Mouse (Mus musculus) CH12.LX (cell line): ENCODE results near the gene Shisa8. TPM values are rescaled to one million over a fixed set of nuclear protein-coding genes. Genes with fewer than 3 reads are reported as not detected.

Experiments
- DNase-seq: peaks from one replicate; pipeline ENCODE4 v3.0.0-alpha.2; 2013; ENCODE audit errors: extremely low read depth
- H3K27ac ChIP-seq: 2 replicates; pipeline ENCODE4 v1.5.1; 2012; ENCODE audit warnings: low read depth, mild to moderate bottlenecking, control low read depth, moderate library complexity; ENCODE audit not compliant: insufficient read depth
- H3K27me3 ChIP-seq: replicated peaks from 2 replicates; pipeline ENCODE3; 2012; ENCODE audit warnings: inconsistent platforms
- H3K36me3 ChIP-seq, 2 experiments: replicated peaks in 1 of 2; 2 replicates each; pipeline versions ENCODE3 to v1.6.1; 2012; ENCODE audit warnings: inconsistent platforms in 1 of 2, low read length in 1 of 2, mild to moderate bottlenecking in 1 of 2, mixed read lengths in 1 of 2, moderate library complexity in 1 of 2; ENCODE audit not compliant: control insufficient read depth in 1 of 2, insufficient read depth in 1 of 2
- H3K4me1 ChIP-seq, 2 experiments: 2 replicates each; pipeline ENCODE4 v1.6.1; 2012; ENCODE audit warnings: inconsistent platforms in 1 of 2, moderate library complexity in 1 of 2; ENCODE audit not compliant: insufficient read depth in 2 of 2, control insufficient read depth in 1 of 2
- H3K4me2 ChIP-seq: 2 replicates; pipeline ENCODE4 v1.6.1; 2012; ENCODE audit warnings: low read depth, mild to moderate bottlenecking, control low read depth; ENCODE audit not compliant: poor library complexity, insufficient read depth, severe bottlenecking
- H3K4me3 ChIP-seq, 3 experiments: fragments of 150-350 bp in 1 of 3; sonication (generic) in 1 of 3; replicated peaks in 1 of 3; 2 replicates each; pipeline versions ENCODE3 to v1.5.1; 2011 to 2012; ENCODE audit warnings: low read depth in 2 of 3, low read length in 2 of 3, mild to moderate bottlenecking in 2 of 3, moderate library complexity in 2 of 3, control low read depth in 1 of 3, improper control_type of control experiment in 1 of 3, inconsistent platforms in 1 of 3, mixed read lengths in 1 of 3; ENCODE audit not compliant: poor library complexity in 1 of 3
- H3K79me2 ChIP-seq: replicated peaks from 2 replicates; pipeline ENCODE4 v1.6.1; 2012; ENCODE audit warnings: mild to moderate bottlenecking, moderate library complexity; ENCODE audit not compliant: control insufficient read depth, poor library complexity, insufficient read depth, severe bottlenecking; ENCODE audit errors: extremely low read depth
- H3K9ac ChIP-seq: 2 replicates; pipeline ENCODE4 v1.6.1; 2012; ENCODE audit warnings: low read depth, mild to moderate bottlenecking, control low read depth, moderate library complexity; ENCODE audit not compliant: insufficient read depth
- H3K9me3 ChIP-seq: replicated peaks from 2 replicates; pipeline ENCODE3; 2012; ENCODE audit warnings: low read length, inconsistent platforms, mixed read lengths
- BHLHE40 ChIP-seq: IDR thresholded peaks from 2 replicates; pipeline ENCODE4 v1.6.1; 2011; ENCODE audit warnings: mild to moderate bottlenecking, low read depth, low read length, improper control_type of control experiment
- CHD1 ChIP-seq: IDR thresholded peaks from 2 replicates; pipeline ENCODE4 v1.6.1; 2012; ENCODE audit warnings: low read depth, low read length, improper control_type of control experiment, inconsistent platforms
- CHD2 ChIP-seq: IDR thresholded peaks from 2 replicates; pipeline ENCODE4 v1.6.1; 2011; ENCODE audit warnings: low read length, improper control_type of control experiment
- CTCF ChIP-seq, 2 experiments: IDR thresholded peaks in 1 of 2; conservative IDR thresholded peaks in 1 of 2; 2 replicates each; pipeline ENCODE4 v1.5.1; 2011 to 2012; ENCODE audit warnings: low read depth in 2 of 2, low read length in 2 of 2, improper control_type of control experiment in 1 of 2, inconsistent platforms in 1 of 2, mild to moderate bottlenecking in 1 of 2, moderate library complexity in 1 of 2
- E2F4 ChIP-seq: IDR thresholded peaks from 2 replicates; pipeline ENCODE4 v1.6.1; 2011; ENCODE audit warnings: low read depth, low read length, improper control_type of control experiment; ENCODE audit not compliant: insufficient replicate concordance
- ELF1 ChIP-seq: IDR thresholded peaks from 2 replicates; pipeline ENCODE4 v1.6.1; 2014; ENCODE audit warnings: low read depth, mild to moderate bottlenecking, inconsistent platforms, low read length, improper control_type of control experiment
- ETS1 ChIP-seq: conservative IDR thresholded peaks from 2 replicates; pipeline ENCODE4 v1.6.1; 2012; ENCODE audit warnings: low read depth, mild to moderate bottlenecking, inconsistent platforms, low read length, improper control_type of control experiment, moderate library complexity
- HCFC1 ChIP-seq: IDR thresholded peaks from 2 replicates; pipeline ENCODE4 v1.6.1; 2012; ENCODE audit warnings: low read depth, mild to moderate bottlenecking, inconsistent platforms, low read length, improper control_type of control experiment
- JUN ChIP-seq: IDR thresholded peaks from 2 replicates; pipeline ENCODE4 v1.6.1; 2011; ENCODE audit warnings: low read depth, mild to moderate bottlenecking, low read length, improper control_type of control experiment, moderate library complexity; ENCODE audit not compliant: insufficient read depth
- KAT2A ChIP-seq: IDR thresholded peaks from 2 replicates; pipeline ENCODE4 v1.6.1; 2012; ENCODE audit warnings: low read length, improper control_type of control experiment, inconsistent platforms; ENCODE audit not compliant: insufficient replicate concordance
- MAFK ChIP-seq: IDR thresholded peaks from 2 replicates; pipeline ENCODE4 v1.6.1; 2011; ENCODE audit warnings: low read length, improper control_type of control experiment; ENCODE audit not compliant: insufficient replicate concordance
- MAX ChIP-seq: IDR thresholded peaks from 2 replicates; pipeline ENCODE4 v1.6.1; 2011; ENCODE audit warnings: low read length, improper control_type of control experiment
- MAZ ChIP-seq: IDR thresholded peaks from 2 replicates; pipeline ENCODE4 v1.6.1; 2012; ENCODE audit warnings: low read depth, mild to moderate bottlenecking, inconsistent platforms, low read length, improper control_type of control experiment, moderate library complexity
- MEF2A ChIP-seq: IDR thresholded peaks from 2 replicates; pipeline ENCODE4 v1.6.1; 2014; ENCODE audit warnings: low read depth, mild to moderate bottlenecking, inconsistent platforms, low read length, improper control_type of control experiment, borderline replicate concordance
- MYC ChIP-seq: IDR thresholded peaks from 2 replicates; pipeline ENCODE4 v1.6.1; 2011; ENCODE audit warnings: low read depth, mild to moderate bottlenecking, improper control_type of control experiment, low read length
- NRF1 ChIP-seq: IDR thresholded peaks from 2 replicates; pipeline ENCODE4 v1.6.1; 2014; ENCODE audit warnings: low read depth, mild to moderate bottlenecking, inconsistent platforms, low read length, improper control_type of control experiment, moderate library complexity
- POLR2A ChIP-seq: IDR thresholded peaks from 2 replicates; pipeline ENCODE4 v1.6.1; 2011; ENCODE audit warnings: low read depth, mild to moderate bottlenecking, improper control_type of control experiment, low read length
- POLR2AphosphoS2 ChIP-seq: IDR thresholded peaks from 2 replicates; pipeline ENCODE4 v1.6.1; 2011; ENCODE audit warnings: low read depth, low read length, improper control_type of control experiment
- RCOR1 ChIP-seq: conservative IDR thresholded peaks from 2 replicates; pipeline ENCODE4 v1.6.1; 2012; ENCODE audit warnings: low read depth, mild to moderate bottlenecking, inconsistent platforms, low read length, improper control_type of control experiment
- SIN3A ChIP-seq: IDR thresholded peaks from 2 replicates; pipeline ENCODE4 v1.6.1; 2012; ENCODE audit warnings: low read length, improper control_type of control experiment, inconsistent platforms
- TBP ChIP-seq: conservative IDR thresholded peaks from 2 replicates; pipeline ENCODE4 v1.6.1; 2011; ENCODE audit warnings: low read depth, low read length, improper control_type of control experiment
- UBTF ChIP-seq: IDR thresholded peaks from 2 replicates; pipeline ENCODE4 v1.6.1; 2012; ENCODE audit warnings: low read depth, mild to moderate bottlenecking, inconsistent platforms, low read length, improper control_type of control experiment, moderate library complexity
- USF1 ChIP-seq: IDR thresholded peaks from 2 replicates; pipeline ENCODE4 v1.6.1; 2014; ENCODE audit warnings: low read depth, mild to moderate bottlenecking, inconsistent platforms, low read length, improper control_type of control experiment
- USF2 ChIP-seq: conservative IDR thresholded peaks from 2 replicates; pipeline ENCODE4 v1.6.1; 2011; ENCODE audit warnings: low read depth, low read length, improper control_type of control experiment
- ZMIZ1 ChIP-seq: IDR thresholded peaks from 2 replicates; pipeline ENCODE4 v1.6.1; 2012; ENCODE audit warnings: low read depth, mild to moderate bottlenecking, inconsistent platforms, low read length, improper control_type of control experiment
- ZNF384 ChIP-seq: IDR thresholded peaks from 2 replicates; pipeline ENCODE4 v1.6.1; 2012; ENCODE audit warnings: low read depth, low read length, improper control_type of control experiment, inconsistent platforms
- dilution Hi-C: fragments of 300-500 bp; cut with MboI; formaldehyde crosslinking; loops from 2 replicates; pipeline ENCODE4 v1.14.3; 2020; ENCODE audit warnings: low sequenced_read_pairs; ENCODE audit not compliant: extremely low pct_unique_long_range_greater_than_20kb, extremely low pct_ligation_motif_present
- in situ Hi-C: fragments of 300-500 bp; cut with MboI; formaldehyde crosslinking; loops from 3 replicates; pipeline ENCODE4 v1.14.3; 2019; ENCODE audit warnings: low sequenced_read_pairs, low pct_ligation_motif_present, low pct_unique_long_range_greater_than_20kb, mixed read lengths
- polyA plus RNA-seq: library from polyadenylated mRNA; unstranded; fragments of >175 nt; gene quantifications from 2 replicates; pipeline ENCODE4 v1.2.1, GENCODE M21; 2012; ENCODE audit warnings: low read depth; ENCODE audit not compliant: insufficient read length
- total RNA-seq, 2 experiments: library from RNA; depleted of rRNA; stranded (reverse); fragments of 300-350 nt in 1 of 2; fragments of >200 nt in 1 of 2; gene quantifications; 2 replicates each; pipeline ENCODE4 v1.2.3; 2012 to 2014

Shisa8 gene
- total and polyA plus RNA-seq, 3 experiments = 83.4 to 159 (median 103) TPM

DNA sequence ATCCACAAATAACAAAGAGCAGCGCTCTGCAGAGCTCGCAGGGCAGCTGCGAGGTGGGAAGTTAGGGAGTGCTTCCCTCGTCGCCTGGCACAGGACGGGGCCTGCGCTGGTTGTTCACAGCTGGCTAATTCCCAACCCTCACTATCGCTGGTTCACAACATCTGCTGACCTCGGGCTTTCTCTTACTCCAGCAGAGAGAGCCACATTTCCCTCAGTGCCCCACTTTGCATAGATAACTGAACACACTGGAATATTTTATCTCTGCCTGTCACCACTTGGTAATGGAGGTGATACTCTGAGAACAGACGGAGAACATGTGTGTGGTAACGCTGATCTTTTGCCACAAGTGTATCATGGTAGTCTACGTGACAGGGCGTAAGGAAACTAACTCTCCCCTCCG is 26.5 kb downstream of the Shisa8 start:
- H3K79me2 ChIP-seq = peaks cover 5% of the 10 kb centered on the region
- dilution Hi-C loops (no loop called here), in situ Hi-C loops (no loop called here)
- H3K36me3 ChIP-seq = peaks cover 82 to 99% of the 10 kb centered on the region in 2 experiments
- peaks cover 23% of the 10 kb centered on the region for H3K9me3 ChIP-seq
- H3K4me3 ChIP-seq = no peak overlapping the region
- H3K4me2 ChIP-seq = no peak overlapping the region
- no peaks in the 10 kb centered on the region for H3K27me3 ChIP-seq
- TF ChIP-seq MAZ (no peak), USF1 (no peak), SIN3A (no peak), ETS1 (no peak), MEF2A (no peak), POLR2A (no peak), ZNF384 (no peak), USF2 (no peak), BHLHE40 (no peak), UBTF (no peak), KAT2A (no peak), JUN (no peak), ZMIZ1 (no peak), ELF1 (no peak), MYC (no peak), MAFK (no peak), HCFC1 (no peak), CHD1 (no peak)
- TF ChIP-seq, all 38 proteins: peak for 0
- DNase-seq = no peak
- Histone ChIP-seq H3K27ac (no peak overlapping the region), H3K9ac (no peak overlapping the region), H3K4me1 (no peaks in the 10 kb centered on the region)

DNA sequence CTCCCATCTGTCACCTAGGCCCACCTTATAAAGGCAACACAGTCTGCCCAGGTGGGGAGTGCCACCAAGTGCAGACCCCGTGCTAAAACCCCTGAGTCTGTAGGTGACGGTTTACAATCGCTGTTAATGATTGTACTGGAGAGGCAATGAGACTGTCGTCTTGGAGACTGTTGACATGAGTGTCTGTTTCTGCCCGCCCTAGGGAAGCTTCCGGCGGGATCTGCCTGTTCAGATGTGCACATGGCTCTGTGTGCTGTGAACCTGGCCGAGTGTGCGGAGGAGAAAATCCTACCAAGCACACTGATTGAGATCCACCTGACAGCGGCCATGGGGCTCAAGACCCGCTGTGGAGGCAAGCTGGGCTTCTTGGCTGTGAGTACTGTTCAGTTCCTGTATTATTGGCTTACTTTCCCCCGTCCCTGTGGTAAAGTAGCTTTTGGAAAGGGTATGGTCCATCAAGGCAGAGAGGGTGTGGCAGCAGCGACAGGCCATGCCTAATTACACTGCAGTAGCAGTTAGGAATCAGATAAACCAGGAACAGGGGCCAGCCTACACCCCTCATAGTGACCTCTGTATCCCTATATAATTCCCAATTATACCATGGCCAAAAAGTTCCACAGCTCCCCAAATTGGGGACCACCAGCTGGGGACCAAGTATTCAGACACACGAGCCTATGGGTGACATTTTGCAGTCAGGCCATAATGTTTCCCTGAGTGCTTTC is 27.4 kb downstream of the Shisa8 start:
- Histone ChIP-seq H3K4me3 (no peak overlapping the region), H3K27ac (no peak overlapping the region), H3K4me1 (no peaks in the 10 kb centered on the region), H3K36me3 (peaks cover 84 to 99% of the 10 kb centered on the region in 2 experiments), H3K4me2 (no peak overlapping the region), H3K27me3 (no peaks in the 10 kb centered on the region), H3K9me3 (peaks cover 29% of the 10 kb centered on the region), H3K79me2 (peaks cover 5% of the 10 kb centered on the region), H3K9ac (no peak overlapping the region)
- no peak for DNase-seq
- dilution Hi-C loops = no loop called here
- in situ Hi-C loops = no loop called here
- TF ChIP-seq UBTF (no peak), USF1 (no peak), SIN3A (no peak), HCFC1 (no peak), CHD1 (no peak), MAZ (no peak), ETS1 (no peak), MAX (no peak), TBP (no peak), BHLHE40 (no peak), POLR2AphosphoS2 (no peak), NRF1 (no peak), E2F4 (no peak), KAT2A (no peak), MYC (no peak), CTCF (conservative IDR thresholded peaks at IDR 0.05 in 1 of 2, IDR thresholded peaks at IDR 0.05 in 1 of 2; ENCODE audit: low read depth in 2 of 2, low read length in 2 of 2) (no peak), RCOR1 (no peak), CHD2 (no peak), USF2 (no peak)
